Mouse (Mus musculus) neural tube, embryonic 13.5 days (tissue): ENCODE measurements around the gene Rps6ka3. TPM values are rescaled to one million over a fixed set of nuclear protein-coding genes. Genes with fewer than 3 reads are reported as not detected.

ENCODE experiments used
- ATAC-seq: fragments of 200-750 bp; cut with Nextera tagmentation; 2 replicates; pipeline ENCODE4 v1.8.0; 2017; ENCODE audit warnings: low read depth, mild to moderate bottlenecking, moderate TSS enrichment, moderate library complexity
- H3K27ac ChIP-seq: fragments of 300-500 bp; sonication (generic); replicated peaks from 2 replicates; pipeline ENCODE4 v1.5.1; 2015; ENCODE audit warnings: moderate library complexity, mild to moderate bottlenecking, inconsistent platforms
- H3K27me3 ChIP-seq: fragments of 300-500 bp; sonication (generic); 2 replicates; pipeline ENCODE4 v1.6.1; 2015; ENCODE audit warnings: mild to moderate bottlenecking, inconsistent platforms
- H3K36me3 ChIP-seq: fragments of 300-500 bp; sonication (generic); 2 replicates; pipeline ENCODE4 v1.6.1; 2015; ENCODE audit warnings: mild to moderate bottlenecking, inconsistent platforms
- H3K4me1 ChIP-seq: fragments of 300-500 bp; sonication (generic); replicated peaks from 2 replicates; pipeline ENCODE4 v1.6.1; 2015; ENCODE audit warnings: inconsistent platforms
- H3K4me2 ChIP-seq: fragments of 300-500 bp; sonication (generic); 2 replicates; pipeline ENCODE4 v1.6.1; 2015; ENCODE audit warnings: inconsistent platforms, mild to moderate bottlenecking, moderate library complexity
- H3K4me3 ChIP-seq: fragments of 300-500 bp; sonication (generic); 2 replicates; pipeline ENCODE4 v1.5.1; 2015; ENCODE audit warnings: mild to moderate bottlenecking, inconsistent platforms
- H3K9ac ChIP-seq: fragments of 300-500 bp; sonication (generic); 2 replicates; pipeline ENCODE4 v1.6.1; 2015; ENCODE audit warnings: moderate library complexity, mild to moderate bottlenecking, inconsistent platforms
- H3K9me3 ChIP-seq: fragments of 300-500 bp; sonication (generic); 2 replicates; pipeline ENCODE4 v1.6.1; 2016; ENCODE audit warnings: inconsistent platforms
- WGBS: fragments of 180-500 bp; shearing (Covaris S2); methylation state at CpG from one replicate; pipeline ENCODE4 v1.1.7; 2015; 5-methylcytosine and 5-hydroxymethylcytosine counted together
- polyA plus RNA-seq: library from polyadenylated mRNA; unstranded; fragments of >200 nt; fragmentation: Nextera tagmentation; extraction: Ambion mirVana; gene quantifications from 2 replicates; pipeline ENCODE4 v1.2.1, GENCODE M21; 2015

Gene Rps6ka3
- polyA plus RNA-seq, 1 experiment from 2014 or later = 4.1 TPM

GRCm38 (mm10) chrX:159371831-159372752 lies 162.0 kb downstream of the Rps6ka3 start, which contains the start of gene Eif1ax:
Gene Eif1ax, plus strand, starts transcription at chrX:159372178.
- peak within 1 kb of the TSS; percentile 72 for H3K9ac ChIP-seq
- no peaks in the 10 kb centered on the region for H3K9me3 ChIP-seq
- H3K36me3 ChIP-seq = peaks cover 4% of the 10 kb centered on the region; the same call in 1 of the 2 replicates
- H3K27ac ChIP-seq = peak within 1 kb of the TSS; percentile 81
- ATAC-seq = peak; percentile 97
- 25% methylated on average over 52 of the region's 76 CpGs for WGBS
- H3K4me1 ChIP-seq = peaks cover 14% of the 10 kb centered on the region
- no peaks in the 10 kb centered on the region for H3K27me3 ChIP-seq
- peak within 1 kb of the TSS; percentile 67 for H3K4me3 ChIP-seq
- peak within 1 kb of the TSS; percentile 56 for H3K4me2 ChIP-seq

- 21% methylated on average over 9 of the region's 9 CpGs for WGBS
- Histone ChIP-seq H3K27ac (peak overlapping the region; percentile 81), H3K9me3 (no peaks in the 10 kb centered on the region), H3K9ac (peak overlapping the region; percentile 72), H3K4me3 (peak overlapping the region; percentile 67), H3K27me3 (no peaks in the 10 kb centered on the region), H3K36me3 (peaks cover 5% of the 10 kb centered on the region; the same call in 1 of the 2 replicates), H3K4me1 (peaks cover 14% of the 10 kb centered on the region), H3K4me2 (peak overlapping the region; percentile 56)
- ATAC-seq = no peak
Measured at GRCm38 (mm10) chrX:159372753-159373144, 162.6 kb downstream of the Rps6ka3 start.

GRCm38 (mm10) chrX:159387105-159387504 lies 177.0 kb downstream of the Rps6ka3 start:
- H3K27me3 ChIP-seq = no peaks in the 10 kb centered on the region
- H3K4me3 ChIP-seq = no peak overlapping the region
- H3K9me3 ChIP-seq = no peaks in the 10 kb centered on the region
- WGBS = 75% methylated on average over 9 of the region's 9 CpGs
- no peak overlapping the region for H3K4me2 ChIP-seq
- ATAC-seq = no peak
- no peaks in the 10 kb centered on the region for H3K4me1 ChIP-seq
- peaks cover 9% of the 10 kb centered on the region for H3K36me3 ChIP-seq
- H3K27ac ChIP-seq = peak overlapping the region; percentile 23; the same call in 1 of the 2 replicates
- H3K9ac ChIP-seq = no peak overlapping the region

GRCm38 (mm10) chrX:159388953-159389352 lies 178.8 kb downstream of the Rps6ka3 start:
- ATAC-seq = no peak
- H3K27me3 ChIP-seq = no peaks in the 10 kb centered on the region
- H3K9ac ChIP-seq = no peak overlapping the region
- no peaks in the 10 kb centered on the region for H3K4me1 ChIP-seq
- no peak overlapping the region for H3K4me3 ChIP-seq
- no peaks in the 10 kb centered on the region for H3K9me3 ChIP-seq
- no peak overlapping the region for H3K4me2 ChIP-seq
- peaks cover 5% of the 10 kb centered on the region for H3K36me3 ChIP-seq
- no peak overlapping the region for H3K27ac ChIP-seq

- Histone ChIP-seq H3K4me1 (no peaks in the 10 kb centered on the region), H3K4me3 (no peak overlapping the region), H3K9ac (no peak overlapping the region), H3K36me3 (peaks cover 4% of the 10 kb centered on the region), H3K9me3 (no peaks in the 10 kb centered on the region), H3K27me3 (no peaks in the 10 kb centered on the region), H3K4me2 (no peak overlapping the region), H3K27ac (no peak overlapping the region)
- no peak for ATAC-seq
- 74% methylated on average over 6 of the region's 6 CpGs for WGBS
Measured at GRCm38 (mm10) chrX:159390347-159390962, 180.3 kb downstream of the Rps6ka3 start.

- H3K9me3 ChIP-seq = no peaks in the 10 kb centered on the region
- H3K4me3 ChIP-seq = no peak overlapping the region
- no peak overlapping the region for H3K4me2 ChIP-seq
- ATAC-seq = no peak
- WGBS = 80% methylated on average over 3 of the region's 3 CpGs
- no peaks in the 10 kb centered on the region for H3K36me3 ChIP-seq
- no peaks in the 10 kb centered on the region for H3K4me1 ChIP-seq
- H3K27me3 ChIP-seq = no peaks in the 10 kb centered on the region
- no peak overlapping the region for H3K9ac ChIP-seq
- no peak overlapping the region for H3K27ac ChIP-seq
Measured at GRCm38 (mm10) chrX:159391239-159391638, 181.1 kb downstream of the Rps6ka3 start.

GRCm38 (mm10) chrX:159409253-159409652 lies 199.1 kb downstream of the Rps6ka3 start:
- no peaks in the 10 kb centered on the region for H3K9me3 ChIP-seq
- H3K27ac ChIP-seq = no peak overlapping the region
- no peak overlapping the region for H3K4me2 ChIP-seq
- H3K9ac ChIP-seq = no peak overlapping the region
- H3K27me3 ChIP-seq = no peaks in the 10 kb centered on the region
- no peak for ATAC-seq
- H3K4me1 ChIP-seq = no peaks in the 10 kb centered on the region
- H3K4me3 ChIP-seq = no peak overlapping the region
- WGBS = 19% methylated on average over 4 of the region's 4 CpGs
- H3K36me3 ChIP-seq = no peaks in the 10 kb centered on the region

DNA sequence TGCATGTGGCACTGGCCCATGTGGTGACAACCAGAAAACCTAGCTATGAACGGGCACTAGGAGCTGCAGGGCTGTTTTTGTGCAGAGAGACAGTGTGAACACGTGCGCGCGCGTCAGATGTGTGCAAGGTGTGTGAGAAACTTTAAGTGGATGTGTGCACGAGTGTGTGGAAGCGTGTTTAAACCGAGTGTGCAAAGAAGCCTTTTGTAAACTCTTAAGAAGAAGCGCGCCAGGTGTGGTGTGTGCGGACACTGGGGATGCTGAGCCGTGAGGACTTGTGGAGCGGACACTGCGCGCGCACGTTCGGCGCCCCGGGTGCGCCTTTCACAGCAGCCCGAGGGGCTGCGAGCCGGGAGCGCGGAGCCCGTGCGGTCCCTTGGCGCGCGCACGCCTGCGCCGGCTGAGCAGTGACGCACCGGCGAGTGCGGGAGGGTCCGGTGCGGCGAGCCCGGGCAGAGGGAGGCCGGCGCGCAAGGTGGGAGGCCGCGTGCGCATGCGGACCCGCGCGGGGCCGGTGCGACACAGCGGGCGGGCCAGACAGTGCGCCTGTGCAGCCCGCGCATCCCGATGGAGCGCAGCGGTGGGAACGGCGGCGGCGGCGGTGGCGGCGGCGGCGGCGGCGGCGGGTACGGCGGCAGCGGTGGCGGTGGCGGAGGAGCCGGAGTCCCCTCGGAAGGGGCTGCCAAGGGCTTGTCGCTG lies 204.2 kb downstream of the Rps6ka3 start, which contains the start of gene Map7d2:
TSS of gene Map7d2 (plus strand) at position 443 of the 699 bp plus-strand sequence.
- Histone ChIP-seq H3K27ac (peak within 1 kb of the TSS; percentile 80), H3K4me2 (peak within 1 kb of the TSS; percentile 66), H3K9me3 (no peaks in the 10 kb centered on the region), H3K4me3 (peak within 1 kb of the TSS; percentile 59), H3K36me3 (no peaks in the 10 kb centered on the region), H3K9ac (peak within 1 kb of the TSS; percentile 73), H3K4me1 (no peaks in the 10 kb centered on the region), H3K27me3 (peaks cover 12% of the 10 kb centered on the region)
- ATAC-seq = peak; percentile 96
- WGBS = 12% methylated on average over 55 of the region's 83 CpGs

DNA sequence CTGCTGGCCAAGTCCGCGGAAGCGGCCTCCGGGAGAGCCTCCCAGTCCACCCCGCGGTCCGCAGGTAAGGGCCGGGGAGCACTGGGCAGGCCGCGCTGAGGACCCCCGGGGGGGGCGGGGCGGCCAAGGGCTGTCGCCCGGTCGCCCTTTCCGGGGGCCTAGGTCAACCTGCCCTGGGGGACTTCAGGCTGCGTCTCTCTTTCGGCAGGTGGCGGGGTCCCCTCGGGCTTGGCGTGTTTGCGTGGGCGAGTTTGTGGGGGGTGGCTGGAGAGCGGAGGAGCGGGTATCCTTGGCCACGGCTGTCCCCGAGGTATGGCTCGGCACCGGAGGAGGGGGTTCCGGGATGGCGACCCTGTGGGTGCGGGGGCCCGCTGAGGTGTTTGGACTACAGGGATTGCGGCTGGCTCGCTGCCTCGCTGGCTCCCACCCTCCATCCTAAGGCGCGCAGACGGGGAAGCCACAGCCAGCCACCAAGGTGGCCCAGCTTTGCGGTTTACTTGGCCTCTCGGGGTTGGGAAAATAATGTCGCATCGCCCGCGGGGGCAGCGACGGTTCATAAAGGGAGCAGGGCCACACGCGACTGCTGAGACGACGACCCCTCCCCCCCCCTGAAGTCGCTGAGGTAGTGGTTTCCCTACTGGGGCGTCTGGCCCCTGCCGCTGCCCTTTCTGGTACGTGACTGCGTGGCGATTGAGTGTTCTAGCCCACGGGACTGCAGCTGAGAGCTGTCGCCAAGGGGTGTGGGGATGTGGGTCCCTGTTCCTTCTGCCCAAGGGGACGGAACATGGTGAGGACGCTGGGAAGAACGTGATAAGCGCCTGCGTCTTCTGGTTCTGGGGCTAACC lies 204.9 kb downstream of the Rps6ka3 start:
- Histone ChIP-seq H3K27me3 (peaks cover 15% of the 10 kb centered on the region), H3K4me2 (peak overlapping the region; percentile 66), H3K27ac (peak overlapping the region; percentile 80), H3K36me3 (no peaks in the 10 kb centered on the region), H3K4me1 (no peaks in the 10 kb centered on the region), H3K9ac (peak overlapping the region; percentile 73), H3K9me3 (no peaks in the 10 kb centered on the region), H3K4me3 (peak overlapping the region; percentile 59)
- peak; percentile 77 for ATAC-seq
- 25% methylated on average over 49 of the region's 65 CpGs for WGBS
